Mouse (Mus musculus): ENCODE measurements around the gene Chrna5. TPM values are rescaled to one million over a fixed set of nuclear protein-coding genes. Genes with fewer than 3 reads are reported as not detected.

The Chrna5 gene
- total and polyA plus RNA-seq, 3 experiments: 0.12 to 1.2 (median 0.63) TPM

GRCm38 (mm10) chr9:55023902-55024583 is 43.4 kb downstream of the Chrna5 start:
- peak; percentile 77 for DNase-seq

DNA sequence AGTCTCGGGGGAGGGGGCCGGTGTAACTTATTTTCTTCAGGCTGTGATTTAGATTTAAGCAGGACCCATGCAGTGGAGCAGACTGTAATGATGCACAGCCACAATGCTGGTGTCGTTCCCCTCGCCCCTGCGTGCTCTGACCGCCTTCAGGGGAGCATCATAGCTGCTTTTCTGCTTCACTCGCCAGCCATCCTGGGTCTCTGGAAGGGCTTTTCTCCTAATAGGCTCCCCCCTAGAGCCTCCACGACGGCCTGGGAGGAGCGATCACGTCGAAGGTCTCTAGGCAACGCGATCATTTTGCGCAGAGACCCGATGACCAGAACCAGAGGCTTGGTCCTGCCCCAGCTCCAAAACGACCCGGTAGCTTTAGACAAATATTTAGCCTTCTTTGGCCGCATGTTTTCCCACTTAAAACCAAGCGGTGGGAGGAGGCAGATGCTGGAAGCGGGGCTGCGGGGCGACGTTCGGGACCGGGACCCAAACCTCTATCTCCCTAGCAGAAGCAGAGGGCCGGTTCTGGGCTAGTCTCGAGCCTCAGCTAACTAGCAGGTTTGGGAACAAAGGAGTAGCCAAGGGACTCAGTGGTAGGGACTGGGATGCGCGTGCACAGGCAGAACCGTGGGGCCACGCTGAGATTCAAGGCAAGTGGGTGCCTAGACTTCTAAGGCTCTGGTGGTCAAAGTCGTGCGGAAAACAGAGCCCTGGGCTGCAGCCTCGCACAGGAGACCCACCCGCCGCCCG is 45.0 kb downstream of the Chrna5 start:
- DNase-seq: peak; percentile 11

DNA sequence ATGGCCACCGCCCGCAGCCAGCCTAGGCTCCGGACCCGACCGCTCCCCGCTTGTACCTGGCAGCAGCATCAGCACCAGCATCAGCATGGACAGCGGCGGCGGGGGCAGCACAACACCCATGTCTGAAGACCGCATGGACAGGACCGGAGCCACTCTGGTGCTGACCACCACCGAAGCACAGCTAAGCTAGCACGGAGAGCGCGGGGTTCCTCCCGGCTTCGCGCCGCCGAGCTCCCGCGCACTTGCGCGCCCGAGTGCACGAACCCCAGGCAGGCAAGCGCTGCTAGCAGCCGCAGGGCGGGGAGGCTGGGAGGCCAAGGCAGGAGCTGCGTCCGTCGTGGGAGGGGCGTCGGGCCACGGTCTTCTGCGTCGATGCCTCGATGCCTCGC is 45.6 kb downstream of the Chrna5 start, which contains the start of gene Chrna3:
Gene Chrna3, minus strand, starts transcription at position 288 of the 389 bp plus-strand sequence.
- peak; percentile 26 for DNase-seq

GRCm38 (mm10) chr9:55031435-55032167 is 50.9 kb downstream of the Chrna5 start:
- DNase-seq: no peak

GRCm38 (mm10) chr9:55038948-55039347 is 58.3 kb downstream of the Chrna5 start:
- DNase-seq: no peak

GRCm38 (mm10) chr9:55039983-55040382 is 59.3 kb downstream of the Chrna5 start:
- DNase-seq: no peak

DNA sequence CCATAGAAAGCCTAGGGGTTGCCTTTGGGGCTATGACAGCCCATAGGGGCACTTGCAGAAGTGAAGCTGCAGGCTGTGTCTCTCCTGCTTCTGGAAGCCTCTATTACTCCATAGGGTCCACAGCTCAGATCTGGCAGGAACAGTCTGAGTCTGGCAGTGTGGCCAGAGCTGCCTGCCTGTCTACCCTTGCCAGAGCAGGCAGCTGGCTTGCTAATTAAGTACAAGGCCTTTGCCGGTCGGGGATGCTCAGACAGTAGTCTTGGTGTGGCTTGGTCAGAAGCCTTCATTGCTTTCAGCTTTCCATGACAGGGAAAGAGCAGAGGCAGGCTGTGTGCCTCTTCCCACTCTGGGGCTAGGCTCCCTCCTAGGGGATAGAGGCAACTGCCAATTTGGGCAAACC is 60.7 kb downstream of the Chrna5 start:
- no peak for DNase-seq

- no peak for DNase-seq
These were observed 63.0 kb downstream of the Chrna5 start for GRCm38 (mm10) chr9:55043688-55044087.

- DNase-seq: no peak
These were observed 64.3 kb downstream of the Chrna5 start for GRCm38 (mm10) chr9:55045001-55045400.

DNA sequence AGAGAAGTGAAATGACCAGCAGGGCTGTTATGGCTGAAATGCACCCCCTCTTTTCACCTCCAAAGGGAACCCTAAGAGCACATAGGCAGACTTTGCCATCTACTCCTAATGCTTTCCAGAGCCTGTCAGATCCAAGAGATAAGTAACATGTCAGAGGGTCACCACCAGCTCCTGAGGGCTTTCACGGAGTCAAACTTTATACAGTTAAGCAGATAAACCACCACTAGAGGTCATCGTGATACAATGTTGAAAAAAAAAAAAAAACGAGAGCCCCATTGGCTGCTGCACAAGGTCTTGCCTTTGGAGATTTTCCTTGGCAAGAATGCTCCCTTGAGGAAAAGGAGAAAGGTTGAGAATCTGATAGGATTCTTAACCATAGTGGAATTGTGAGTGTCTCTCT is 66.1 kb downstream of the Chrna5 start:
- no peak for DNase-seq

GRCm38 (mm10) chr9:55048211-55048880 is 67.7 kb downstream of the Chrna5 start, which contains the start of gene Chrnb4:
Gene Chrnb4, minus strand, starts transcription at chr9:55048779.
- no peak for DNase-seq

- no peak for DNase-seq
These were observed 74.8 kb downstream of the Chrna5 start for GRCm38 (mm10) chr9:55055386-55055930.

Other genes starting within 250 kb of the Chrna5 start
- gene Wdr61, start 246.4 kb upstream of the Chrna5 start, total RNA-seq (2021): 10 to 100 TPM; 57.4 to 62.8 TPM
- gene Wdr61, start 246.4 kb upstream of the Chrna5 start, polyA plus RNA-seq (2012; rRNA removed): 10.4 and 10.5 TPM in 2 replicates
- gene Crabp1, start 216.1 kb upstream of the Chrna5 start, total RNA-seq (2021): 10 to 100 TPM in 1 of 2 experiments, 1 to 10 TPM in 1; 9.1 to 13.6 TPM
- 19.9 and 30.1 TPM in 2 replicates for gene Crabp1, start 216.1 kb upstream of the Chrna5 start, polyA plus RNA-seq (2012; rRNA removed)
- gene Ireb2, start 117.1 kb upstream of the Chrna5 start, total RNA-seq (2021): 10 to 100 TPM; 40.9 to 41.5 TPM
- gene Ireb2, start 117.1 kb upstream of the Chrna5 start, polyA plus RNA-seq (2012; rRNA removed): 1.0 and 1.5 TPM in 2 replicates
- 1 to 10 TPM; 1.5 to 2.5 TPM for gene Hykk, start 63.6 kb upstream of the Chrna5 start, total RNA-seq (2021)
- 0.50 and 0.61 TPM in 2 replicates for gene Hykk, start 63.6 kb upstream of the Chrna5 start, polyA plus RNA-seq (2012; rRNA removed)
- 100 to 1,000 TPM; 167 to 183 TPM for gene Psma4, start 30.1 kb upstream of the Chrna5 start, total RNA-seq (2021)
- 12.8 and 15.1 TPM in 2 replicates for gene Psma4, start 30.1 kb upstream of the Chrna5 start, polyA plus RNA-seq (2012; rRNA removed)
- gene AY074887, start 29.9 kb upstream of the Chrna5 start, total RNA-seq (2021): not detected
- gene AY074887, start 29.9 kb upstream of the Chrna5 start, polyA plus RNA-seq (2012; rRNA removed): not detected in 2 replicates
- gene Chrna3, start 45.7 kb downstream of the Chrna5 start, total RNA-seq (2021): 10 to 100 TPM; 16.7 to 22.7 TPM
- gene Chrna3, start 45.7 kb downstream of the Chrna5 start, polyA plus RNA-seq (2012; rRNA removed): 8.6 and 16.0 TPM in 2 replicates
- 10 to 100 TPM in 1 of 2 experiments, 1 to 10 TPM in 1; 9.7 to 15.3 TPM for gene Chrnb4, start 67.9 kb downstream of the Chrna5 start, total RNA-seq (2021)
- 5.5 and 10.6 TPM in 2 replicates for gene Chrnb4, start 67.9 kb downstream of the Chrna5 start, polyA plus RNA-seq (2012; rRNA removed)
- 10 to 100 TPM; 52.7 to 62.9 TPM for gene Ube2q2, start 168.0 kb downstream of the Chrna5 start, total RNA-seq (2021)
- 28.8 and 35.3 TPM in 2 replicates for gene Ube2q2, start 168.0 kb downstream of the Chrna5 start, polyA plus RNA-seq (2012; rRNA removed)
- gene Fbxo22, start 228.0 kb downstream of the Chrna5 start, total RNA-seq (2021): 10 to 100 TPM; 32.5 to 40.3 TPM
- gene Fbxo22, start 228.0 kb downstream of the Chrna5 start, polyA plus RNA-seq (2012; rRNA removed): 6.4 and 7.5 TPM in 2 replicates

Data from adrenal gland, adult 2 months (tissue).